Mouse (Mus musculus): ENCODE measurements around the gene Taf5l. TPM values are rescaled to one million over a fixed set of nuclear protein-coding genes. Genes with fewer than 3 reads are reported as not detected.
"Not testable (repeated sequence)": the region's sequence is repeated elsewhere in the genome, so short reads cannot be mapped to it uniquely, and the experiment has no call there.

Gene Taf5l
- total RNA-seq, 2 experiments from 2014 or later: 18.4 to 19.1 TPM

DNA sequence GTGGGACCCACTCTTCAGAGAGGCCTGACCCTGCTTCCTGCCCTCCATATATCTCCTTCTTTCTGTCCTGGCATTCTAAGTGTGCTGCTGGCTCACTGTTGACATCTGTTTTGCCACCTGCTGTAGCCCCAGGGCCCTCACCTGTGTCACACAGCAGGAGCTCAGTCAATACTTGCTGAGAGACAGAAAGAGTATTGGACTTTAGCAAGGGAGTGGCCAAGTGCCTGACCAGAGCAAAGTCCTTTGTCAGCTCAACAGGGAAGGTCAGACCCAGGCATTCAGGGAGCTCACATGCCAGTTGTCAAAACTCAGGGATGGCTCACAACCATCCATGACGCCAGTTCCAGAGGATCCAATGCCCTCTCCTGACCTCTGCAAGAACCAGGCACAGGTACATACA, 47.7 kb downstream of the Taf5l start:
- intact Hi-C loops (cut with DNase I): no loop called here
- no peak for DNase-seq

DNA sequence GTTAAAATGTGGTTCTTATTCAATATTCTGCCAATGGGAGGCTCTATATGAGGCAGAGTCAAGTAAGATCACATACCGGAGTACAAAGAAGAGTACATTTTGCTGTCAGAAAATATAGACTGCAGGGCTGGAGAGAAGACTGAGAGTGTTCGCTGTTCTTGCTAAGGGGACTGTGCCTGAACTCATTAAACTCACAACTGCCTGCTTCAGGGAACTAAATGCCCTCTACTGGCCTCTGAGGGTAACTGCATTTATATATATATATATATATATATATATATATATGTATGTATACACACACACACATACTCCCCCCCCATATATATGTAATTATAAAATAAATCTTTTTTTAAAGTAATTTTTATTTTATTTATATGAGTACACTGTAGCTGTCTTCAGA, 54.3 kb downstream of the Taf5l start:
- intact Hi-C loops (cut with DNase I): no loop called here
- no peak for DNase-seq

DNA sequence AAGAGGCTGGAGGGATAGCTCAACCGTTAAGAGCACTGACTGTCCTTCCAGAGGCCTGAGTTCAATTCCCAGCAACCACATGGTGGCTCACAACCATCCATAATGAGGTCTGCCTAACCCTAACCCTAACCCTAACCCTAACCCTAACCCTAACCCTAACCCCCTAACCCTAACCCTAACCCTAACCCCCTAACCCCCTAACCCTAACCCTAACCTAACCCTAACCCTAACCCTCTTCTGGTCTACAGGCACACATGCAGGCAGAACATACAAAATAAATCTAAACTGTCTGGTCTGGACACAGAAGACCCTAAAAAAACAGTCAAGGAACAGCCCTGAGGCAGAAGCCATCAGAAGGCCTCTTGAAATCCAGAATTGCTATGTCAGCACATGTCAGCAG, 59.8 kb downstream of the Taf5l start:
- intact Hi-C loops (cut with DNase I): no loop called here
- no peak for DNase-seq

DNA sequence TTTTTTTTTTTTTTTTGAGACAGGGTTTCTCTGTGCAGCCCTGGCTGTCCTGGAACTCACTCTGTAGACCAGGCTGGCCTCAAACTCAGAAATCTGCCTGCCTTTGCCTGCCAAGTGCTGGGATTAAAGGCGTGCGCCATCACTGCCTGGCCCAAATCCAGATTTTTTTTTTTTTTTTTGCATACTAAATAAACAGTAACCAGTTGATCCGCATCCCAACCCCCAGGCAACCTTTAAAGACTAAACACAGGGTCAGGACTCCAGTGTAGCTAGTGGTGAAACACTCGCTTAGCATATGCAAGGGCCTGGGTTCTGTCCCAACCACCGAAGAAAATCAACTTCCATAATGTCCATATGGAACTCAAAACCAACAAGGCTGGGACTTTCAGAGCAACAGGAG, 60.6 kb downstream of the Taf5l start:
- intact Hi-C loops (cut with DNase I); DNase-seq: not testable (repeated sequence)

DNA sequence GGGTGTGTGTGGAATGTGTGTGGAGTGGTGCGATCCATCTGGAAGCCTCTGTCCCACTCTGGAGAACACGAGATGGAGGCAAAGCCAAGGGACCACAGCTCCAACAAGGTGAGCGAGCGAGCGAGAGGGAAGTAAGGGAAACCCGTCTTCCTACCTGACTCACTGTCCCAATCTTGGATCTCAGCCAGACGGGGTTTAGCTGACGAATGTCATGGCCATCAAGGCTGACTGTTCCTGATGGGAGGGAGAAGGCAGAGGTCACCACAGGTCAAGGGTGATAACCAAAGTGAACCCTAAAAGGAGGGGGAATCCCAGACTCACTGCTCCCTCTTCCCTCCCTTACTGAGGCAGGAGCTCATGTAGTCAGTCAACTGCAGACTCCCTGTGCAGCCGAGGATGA, 61.1 kb downstream of the Taf5l start:
- DNase-seq: no peak
- intact Hi-C loops (cut with DNase I): no loop called here

DNA sequence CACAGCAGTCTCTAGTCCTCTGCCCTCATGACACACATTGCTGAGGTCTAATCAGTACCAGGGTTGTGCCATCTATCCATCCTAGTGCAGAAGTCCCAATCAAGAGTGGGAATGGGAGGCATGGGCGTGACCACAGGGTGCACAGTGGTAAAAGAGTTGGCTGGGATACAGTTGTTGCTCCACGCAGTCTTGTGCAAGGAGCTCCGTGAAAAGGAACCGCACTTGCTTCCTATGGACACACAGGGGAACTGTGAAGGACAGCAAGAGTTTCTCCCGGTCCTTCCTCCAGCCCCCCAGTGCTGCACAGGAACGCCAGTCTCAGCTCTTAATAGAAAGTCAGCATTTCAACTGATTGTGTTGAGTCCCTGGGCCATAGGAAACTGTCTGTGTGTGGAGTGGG, 61.7 kb downstream of the Taf5l start:
- intact Hi-C loops (cut with DNase I): no loop called here
- no peak for DNase-seq

DNA sequence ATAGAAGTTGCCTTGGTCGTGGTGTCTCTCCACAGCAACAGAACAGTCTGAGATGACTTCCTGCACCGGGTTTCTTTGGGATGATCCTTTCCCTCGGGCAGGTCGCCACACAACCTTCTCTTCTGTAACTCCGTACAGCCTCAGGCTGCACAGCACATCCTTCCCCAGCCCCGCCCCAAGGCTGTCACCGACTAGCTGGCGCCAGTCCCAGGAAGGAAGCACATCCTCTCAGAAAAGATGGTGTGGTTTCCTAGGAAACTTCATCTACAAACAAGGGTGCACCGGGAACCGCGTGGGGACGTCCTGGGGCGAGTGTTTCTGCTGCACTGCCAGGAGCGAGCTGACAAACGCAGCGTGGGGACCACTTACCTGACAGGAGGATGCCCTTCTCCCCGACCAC, 63.1 kb downstream of the Taf5l start:
- intact Hi-C loops (cut with DNase I): no loop called here
- DNase-seq: peak; percentile 19 to 20

DNA sequence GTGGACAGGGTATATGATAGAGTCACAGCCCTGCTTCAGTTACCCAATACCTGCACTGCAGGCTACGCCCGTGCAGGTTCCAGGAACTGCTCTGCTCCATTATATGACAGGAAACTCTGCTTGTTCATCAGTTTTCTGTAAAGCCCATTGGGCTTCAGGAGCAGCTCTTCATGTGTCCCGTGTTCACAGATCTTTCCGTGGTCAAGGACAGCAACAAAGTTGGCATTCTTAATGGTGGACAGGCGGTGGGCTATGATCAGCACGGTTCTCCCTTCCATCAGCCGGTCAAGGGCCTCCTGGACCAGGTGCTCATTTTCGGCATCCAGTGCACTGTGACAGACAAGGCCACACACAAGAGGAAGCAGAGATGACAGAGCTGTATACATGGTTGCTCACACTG, 67.0 kb downstream of the Taf5l start:
- intact Hi-C loops (cut with DNase I): no loop called here
- no peak for DNase-seq

DNA sequence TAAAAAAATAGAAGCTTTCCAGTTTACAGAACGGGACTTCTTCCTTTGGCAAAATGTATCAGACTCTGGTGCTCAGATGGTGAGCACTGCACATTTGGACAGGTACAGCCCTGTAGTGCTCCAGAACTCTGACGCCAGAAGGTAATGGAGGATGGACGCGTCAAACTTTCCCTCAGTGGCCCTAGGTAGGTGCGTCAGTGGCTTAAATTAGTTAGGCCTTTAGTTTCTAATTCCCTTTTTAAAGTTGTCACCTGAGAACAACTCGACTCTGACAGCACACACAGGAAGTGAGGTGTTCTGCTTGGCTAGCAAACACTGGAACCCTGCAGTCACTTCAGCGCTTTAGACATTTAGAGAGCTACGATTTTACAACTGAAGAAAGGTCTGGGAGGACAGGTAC, 67.5 kb downstream of the Taf5l start:
- no peak for DNase-seq
- intact Hi-C loops (cut with DNase I): no loop called here

DNA sequence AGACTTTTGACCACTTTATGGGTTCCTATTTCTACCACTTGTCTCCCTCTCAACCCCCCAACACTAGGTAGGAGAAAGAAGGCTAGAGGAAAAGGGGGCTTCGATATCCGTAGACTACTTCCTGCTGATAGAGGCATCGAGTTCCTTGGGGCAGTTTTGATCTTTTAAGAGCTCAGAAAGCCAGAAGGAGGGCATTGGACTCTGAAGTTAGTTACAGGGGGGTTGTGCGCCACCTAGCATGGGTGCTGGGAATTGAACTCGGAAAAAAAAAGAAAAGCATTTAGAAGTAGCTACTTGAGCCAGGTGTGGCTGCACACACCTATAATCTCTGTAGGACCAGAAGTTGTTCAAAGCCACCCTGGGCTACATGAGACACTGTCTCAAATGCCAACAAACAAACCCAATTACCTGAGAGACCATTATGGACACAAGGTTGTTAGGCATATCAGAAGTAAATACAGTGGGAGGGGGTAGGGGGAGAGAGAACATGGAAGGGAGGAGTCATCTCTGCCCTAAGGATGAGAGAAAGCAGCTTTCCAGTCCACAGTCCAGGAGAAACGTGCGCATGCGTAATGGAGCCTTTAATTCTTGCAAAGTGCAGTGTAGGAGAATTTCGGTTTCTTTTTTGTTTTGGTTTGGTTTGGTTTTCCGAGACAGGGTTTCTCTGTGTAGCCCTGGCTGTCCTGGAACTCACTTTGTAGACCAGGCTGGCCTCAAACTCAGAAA, 71.0 kb downstream of the Taf5l start:
- intact Hi-C loops (cut with DNase I): loop anchor here (2.0 kb wide), 1 partner anchor 33 kb away; the partner anchor contains the start of gene Abcb10
- peak; percentile 59 to 61 for DNase-seq

DNA sequence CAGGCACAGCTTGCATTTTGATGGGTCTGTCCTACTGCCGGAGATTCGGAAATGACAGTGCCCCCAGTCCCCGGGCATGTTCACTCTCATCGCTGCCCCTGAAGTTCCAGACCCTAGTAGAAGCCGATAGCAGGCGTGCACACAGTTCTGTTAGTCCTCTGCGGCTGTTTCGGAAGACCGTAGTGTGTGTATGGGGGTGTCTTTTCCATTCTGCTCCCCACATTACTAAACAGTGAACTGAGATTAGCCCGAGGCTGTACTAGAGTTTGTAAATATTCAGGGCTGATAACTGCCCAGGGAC, 71.6 kb downstream of the Taf5l start:
- DNase-seq: no peak
- intact Hi-C loops (cut with DNase I): no loop called here

DNA sequence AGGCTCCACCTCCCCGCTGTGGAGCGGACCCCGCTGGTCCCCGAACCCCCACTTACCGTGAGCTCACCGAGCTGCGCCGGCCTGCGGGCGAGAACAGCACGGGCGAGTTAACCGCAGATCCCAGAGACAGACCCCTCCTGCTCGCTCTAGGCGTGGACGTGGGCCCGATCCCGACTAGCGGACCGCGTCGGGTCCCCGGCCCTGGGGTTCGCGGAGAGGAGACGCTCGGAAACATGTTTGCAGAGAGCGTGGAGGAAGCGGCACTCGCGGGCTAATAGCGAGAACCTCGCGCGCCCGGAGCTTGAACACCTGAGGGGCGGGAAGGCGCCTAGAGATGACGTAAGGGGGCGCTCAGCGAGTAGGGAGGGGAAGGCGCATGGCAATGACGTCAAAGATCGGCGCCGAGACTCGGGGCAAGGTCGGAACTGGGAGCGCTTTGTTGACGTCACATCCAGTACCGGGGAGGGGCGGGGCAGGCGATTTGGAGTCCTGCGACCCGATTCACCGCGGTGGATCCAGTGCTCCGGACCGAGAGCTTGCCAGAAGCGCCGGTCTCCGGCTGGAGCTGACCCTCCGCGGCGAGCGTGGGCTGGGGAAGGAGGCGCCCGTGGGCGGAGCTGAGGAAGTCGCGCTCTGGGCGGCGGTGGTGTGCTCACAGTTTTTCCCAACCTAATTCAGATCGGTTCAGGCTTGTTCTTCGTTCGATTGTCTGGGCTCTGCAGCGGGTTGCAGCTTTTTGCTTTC, 72.1 kb downstream of the Taf5l start, which contains the start of gene Nup133:
Gene Nup133, minus strand, starts transcription at position 324 of the 744 bp plus-strand sequence.
- intact Hi-C loops (cut with DNase I): no loop called here
- peak; percentile 99 to 100 for DNase-seq

Small RNAs within 50 kb of the gene (microRNA-seq; reads per million reads assigned to microRNA genes)
- gene Mir1967: 0 reads per million in 2 experiments

Other genes starting within 250 kb of the Taf5l start
- 1 to 10 TPM; 7.8 to 7.9 TPM for gene Rab4a, start 215.4 kb downstream of the Taf5l start, total RNA-seq (2021)
- gene Ccsap, start 161.2 kb downstream of the Taf5l start, total RNA-seq (2021): 1 to 10 TPM; 1.7 to 2.2 TPM
- 100 to 1,000 TPM; 284 to 359 TPM for gene Acta1, start 126.6 kb downstream of the Taf5l start, total RNA-seq (2021)
- 10 to 100 TPM; 10.3 to 12.4 TPM for gene Nup133, start 72.1 kb downstream of the Taf5l start, total RNA-seq (2021)
- gene Abcb10, start 38.3 kb downstream of the Taf5l start, total RNA-seq (2021): 10 to 100 TPM; 44.8 to 46.5 TPM
- 1 to 10 TPM; 6.7 to 6.9 TPM for gene Urb2, start 111 bp upstream of the Taf5l start, total RNA-seq (2021)
- 10 to 100 TPM; 41.9 to 42.7 TPM for gene Galnt2, start 210.0 kb upstream of the Taf5l start, total RNA-seq (2021)

All from heart, postnatal 14 days (tissue).